Mouse (Mus musculus) cortical plate, adult 2 months (tissue): ENCODE measurements at regions not wholly inside any gene's neighbourhood (a gene's known extent, or its start where the extent isn't known, plus 50 kb on each side); places are given as distances from the start of the nearest gene placed in this dataset.

Experiments
- H3K27ac ChIP-seq: fragments of 200-500 bp; 2 replicates; pipeline ENCODE4 v1.5.1; 2012; ENCODE audit warnings: low read length, control low read depth, inconsistent platforms; ENCODE audit not compliant: insufficient read depth
- H3K4me1 ChIP-seq: fragments of 200-500 bp; 2 replicates; pipeline ENCODE4 v1.6.1; 2011; ENCODE audit warnings: low read length; ENCODE audit not compliant: control insufficient read depth, insufficient read depth
- H3K4me3 ChIP-seq: fragments of 200-500 bp; 2 replicates; pipeline ENCODE4 v1.5.1; 2011; ENCODE audit warnings: mild to moderate bottlenecking, low read length, control low read depth; ENCODE audit not compliant: insufficient read depth
- CTCF ChIP-seq: fragments of 200-500 bp; IDR thresholded peaks from 2 replicates; pipeline ENCODE4 v1.5.1; 2011; ENCODE audit warnings: mild to moderate bottlenecking, control low read depth, low read length; ENCODE audit not compliant: insufficient read depth; ENCODE audit errors: extremely low read depth
- POLR2A ChIP-seq: fragments of 200-500 bp; IDR thresholded peaks from 2 replicates; pipeline ENCODE4 v1.6.1; 2011; ENCODE audit warnings: mild to moderate bottlenecking, low read length, control low read depth; ENCODE audit not compliant: insufficient read depth; ENCODE audit errors: extremely low read depth

- Histone ChIP-seq H3K4me1 (no peaks in the 10 kb centered on the region), H3K4me3 (no peak overlapping the region), H3K27ac (no peak overlapping the region)
- TF ChIP-seq POLR2A, result no peak
- no peak for TF ChIP-seq CTCF
Observed at GRCm38 (mm10) chr5:100213901-100214300, 54.3 kb upstream of the Tmem150c start.

DNA sequence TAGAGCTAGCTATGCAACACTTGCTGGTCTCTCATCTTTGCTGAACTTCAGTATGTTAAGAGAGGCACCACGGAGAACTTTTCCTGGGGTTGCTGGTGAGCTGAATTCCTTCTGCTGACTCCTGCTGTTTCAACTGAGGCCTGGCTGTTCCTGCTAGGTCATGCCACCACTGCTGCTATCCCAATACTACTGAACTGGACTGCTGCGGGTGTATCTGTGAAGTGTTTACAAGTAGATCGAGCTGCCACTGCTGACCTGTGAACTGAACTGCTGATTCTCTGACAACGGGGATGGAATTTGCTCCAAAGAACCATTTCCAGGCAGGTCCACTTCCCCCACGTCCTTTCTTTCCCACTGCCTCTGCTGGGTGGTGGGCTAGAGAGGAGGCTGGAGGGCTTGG lies 51.1 kb upstream of the Tmem150c start:
- H3K27ac ChIP-seq, result no peak overlapping the region
- no peak overlapping the region for H3K4me3 ChIP-seq
- no peaks in the 10 kb centered on the region for H3K4me1 ChIP-seq
- no peak for TF ChIP-seq POLR2A
